Mouse (Mus musculus): ENCODE results near the gene Rpn2. TPM values are rescaled to one million over a fixed set of nuclear protein-coding genes. Genes with fewer than 3 reads are reported as not detected.

Rpn2 gene
- total RNA-seq (2021), result 100 to 1,000 TPM; 131 to 136 TPM

DNA sequence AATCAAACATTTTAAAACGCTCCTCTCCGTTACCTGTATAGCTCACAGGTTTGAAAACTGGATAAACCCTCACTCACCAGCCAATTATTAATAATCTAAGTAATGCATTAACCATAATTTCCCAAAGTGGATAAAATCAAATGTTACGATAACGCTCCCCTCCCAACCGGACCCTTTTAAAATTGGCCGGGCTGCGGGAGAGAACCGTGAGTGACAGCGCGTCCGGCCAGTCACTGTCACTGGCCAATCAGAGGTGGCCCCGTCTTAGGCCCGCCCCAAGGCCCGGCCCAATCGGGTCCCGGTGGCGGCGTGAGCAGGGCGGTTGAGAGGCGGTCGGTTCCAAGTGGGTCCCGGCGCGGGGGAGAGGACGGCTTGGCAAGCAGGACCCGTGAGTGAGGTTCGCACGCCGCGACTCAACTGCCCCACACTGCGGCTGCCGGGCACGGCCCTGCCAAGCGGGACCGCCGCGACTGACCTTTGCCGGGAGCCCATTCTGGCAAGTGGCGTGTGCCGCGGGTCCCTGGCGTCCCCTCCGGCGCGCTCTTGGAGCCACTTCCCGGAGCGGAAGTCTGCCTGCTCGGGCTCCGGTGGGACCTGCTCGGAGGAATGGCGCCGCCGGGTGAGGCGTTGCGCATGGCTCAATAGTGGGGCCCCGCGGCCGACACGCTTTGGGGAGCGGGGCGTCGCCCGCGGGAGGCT is at the start of gene Rpn2:
Gene Rpn2 (plus strand): TSS at position 301 of the 699 bp plus-strand sequence.
- DNase-seq, result peak; percentile 97

DNA sequence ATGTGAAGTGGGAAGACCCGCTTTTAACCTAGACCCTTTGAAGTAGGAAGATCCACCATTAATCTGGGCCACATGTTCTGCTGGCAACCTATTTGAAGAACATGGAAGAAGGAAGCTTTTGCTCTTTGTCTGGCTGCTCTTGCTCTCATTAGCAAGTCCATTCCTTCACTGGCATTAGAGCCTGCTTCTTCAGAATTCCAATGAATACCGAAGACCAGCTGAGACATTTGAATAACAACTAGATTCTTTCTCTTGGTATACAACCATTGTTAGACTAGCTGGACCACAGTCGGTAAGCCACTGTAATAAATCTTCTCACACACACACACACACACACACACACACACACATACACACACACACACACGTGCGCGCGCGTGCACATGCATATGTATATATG is 42.9 kb upstream of the Rpn2 start:
- DNase-seq, result no peak

DNA sequence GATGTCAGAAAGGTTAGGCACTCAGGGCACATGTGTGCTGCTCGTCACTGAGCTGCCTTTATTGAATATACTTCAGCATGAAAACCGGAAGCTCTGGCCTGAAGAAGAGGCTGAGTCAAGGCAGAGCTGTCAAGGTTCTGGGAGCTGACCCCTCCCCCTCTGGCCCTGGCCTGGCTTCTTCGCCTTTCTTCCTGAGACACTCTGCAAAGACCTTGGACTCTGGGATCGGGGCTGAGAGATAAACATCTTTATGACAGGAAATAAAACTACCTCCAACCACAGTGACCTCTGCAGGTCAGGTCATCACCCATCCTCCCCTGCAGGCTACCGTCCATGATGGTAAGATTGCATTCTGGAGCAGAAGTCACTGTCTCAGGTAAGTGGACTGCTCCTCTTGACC is 33.8 kb upstream of the Rpn2 start:
- no peak for DNase-seq

DNA sequence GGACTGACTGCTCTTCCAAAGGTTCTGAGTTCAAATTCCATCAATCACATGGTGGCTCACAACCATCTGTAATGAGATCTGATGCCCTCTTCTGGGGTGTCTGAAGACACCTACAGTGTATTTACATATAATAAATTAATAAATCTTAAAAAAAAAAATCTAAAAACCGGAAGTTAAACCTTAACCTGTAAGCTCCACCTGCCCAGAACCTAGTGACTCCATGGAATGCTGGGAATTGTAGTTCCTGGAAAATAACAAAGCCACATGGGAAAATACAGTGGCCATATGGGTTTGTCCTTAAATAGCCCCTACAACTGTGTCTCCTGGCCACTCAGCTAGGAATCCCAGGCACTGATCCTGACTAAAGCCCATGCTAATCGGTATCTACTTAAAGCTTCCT is 33.2 kb upstream of the Rpn2 start:
- DNase-seq, result no peak

DNA sequence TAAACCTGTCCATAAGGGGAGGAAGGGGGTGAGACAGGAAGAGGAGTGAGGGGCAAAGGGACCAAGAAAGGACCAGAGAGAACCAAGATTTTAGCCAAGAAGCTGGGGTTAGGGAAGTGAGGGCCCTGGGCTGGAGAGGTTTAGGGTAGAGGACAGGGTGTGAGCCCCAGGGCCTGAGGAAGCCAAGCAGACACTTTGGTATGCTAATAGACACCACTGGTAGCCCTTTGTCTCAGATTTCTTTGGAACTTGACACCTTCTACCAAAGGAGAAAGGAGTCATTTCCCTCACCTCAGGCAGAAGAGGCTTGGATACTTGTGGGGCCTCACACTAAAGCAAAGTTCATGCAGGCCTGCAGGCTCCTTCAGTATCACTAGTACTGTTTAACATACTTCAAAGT is 30.7 kb upstream of the Rpn2 start:
- DNase-seq, result no peak

DNA sequence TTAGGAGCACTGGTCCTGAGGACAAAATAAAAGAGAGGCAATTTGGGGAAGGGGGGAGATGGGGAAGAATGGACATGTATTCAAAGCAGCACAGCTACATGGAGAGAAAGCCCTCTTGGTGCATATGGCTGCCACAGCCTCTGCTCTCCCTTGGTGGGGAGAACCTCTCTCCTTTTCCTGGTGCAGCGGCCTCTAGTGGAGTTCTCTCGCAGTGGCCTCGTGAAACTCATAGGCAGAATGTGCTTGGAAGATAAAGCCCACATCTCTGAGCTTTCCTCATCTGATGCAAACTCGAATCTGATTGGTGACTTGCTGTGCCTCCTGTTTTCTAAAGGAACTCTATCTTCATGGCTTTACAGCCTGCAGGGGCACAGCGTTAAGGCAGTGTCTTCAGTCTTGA is 19.1 kb upstream of the Rpn2 start:
- DNase-seq, result peak; percentile 54 to 57

DNA sequence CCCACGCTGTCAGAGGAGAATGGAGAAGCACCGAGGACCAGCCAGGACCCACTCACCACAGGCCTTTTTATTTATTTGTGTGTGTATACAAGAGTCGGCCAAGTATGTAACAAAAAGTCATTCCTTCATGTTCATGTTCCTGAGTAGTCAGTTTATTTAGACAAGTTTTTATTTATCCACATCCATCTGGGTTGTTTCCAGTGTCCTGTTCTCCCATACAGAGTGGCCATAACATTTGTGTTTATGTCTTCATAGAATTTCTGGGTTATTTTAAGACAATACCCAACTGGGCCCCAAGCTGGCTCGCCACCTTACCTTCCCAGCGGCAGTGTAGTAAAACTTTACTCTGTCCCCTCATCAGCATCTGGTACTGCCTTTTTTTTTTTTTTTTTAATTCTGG is 16.9 kb upstream of the Rpn2 start:
- DNase-seq, result no peak

DNA sequence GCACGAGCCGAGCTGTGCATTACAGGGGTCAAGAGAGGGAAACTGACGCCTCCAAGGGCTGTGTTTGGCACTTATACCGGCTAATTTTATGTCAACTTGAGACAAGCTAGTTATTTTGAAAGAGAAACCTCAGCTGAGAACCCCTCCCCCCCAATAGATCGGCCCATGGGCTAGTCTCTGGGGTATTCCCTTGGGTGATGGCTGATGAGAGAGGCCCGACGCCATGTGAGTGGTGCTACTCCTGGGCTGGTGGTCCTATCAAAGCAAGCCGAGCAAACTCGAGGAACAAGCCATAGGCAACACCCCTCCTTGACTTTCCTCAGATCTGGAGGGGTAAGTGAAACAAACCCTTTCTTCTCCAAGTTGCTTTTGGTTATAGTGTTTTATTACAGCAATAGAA is 16.3 kb upstream of the Rpn2 start:
- no peak for DNase-seq

DNA sequence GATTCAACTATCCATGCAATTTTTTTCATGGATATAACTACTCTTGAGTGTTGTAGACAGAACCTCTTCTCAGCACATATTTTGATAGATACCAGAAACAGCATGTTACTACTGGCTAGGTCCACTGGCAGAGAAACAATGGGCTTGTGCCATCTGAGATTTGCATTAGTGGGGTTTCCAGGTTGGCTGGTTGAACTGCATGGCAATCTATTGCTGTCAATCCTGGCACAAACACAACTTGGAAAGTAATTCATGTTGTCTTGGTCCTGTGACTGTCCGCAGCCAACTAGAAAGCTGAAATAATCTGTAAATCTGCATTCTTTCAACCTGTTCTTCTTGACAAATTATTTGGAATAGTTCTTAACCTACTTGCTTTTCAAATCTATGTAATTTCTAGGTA is 15.7 kb upstream of the Rpn2 start:
- DNase-seq, result no peak

DNA sequence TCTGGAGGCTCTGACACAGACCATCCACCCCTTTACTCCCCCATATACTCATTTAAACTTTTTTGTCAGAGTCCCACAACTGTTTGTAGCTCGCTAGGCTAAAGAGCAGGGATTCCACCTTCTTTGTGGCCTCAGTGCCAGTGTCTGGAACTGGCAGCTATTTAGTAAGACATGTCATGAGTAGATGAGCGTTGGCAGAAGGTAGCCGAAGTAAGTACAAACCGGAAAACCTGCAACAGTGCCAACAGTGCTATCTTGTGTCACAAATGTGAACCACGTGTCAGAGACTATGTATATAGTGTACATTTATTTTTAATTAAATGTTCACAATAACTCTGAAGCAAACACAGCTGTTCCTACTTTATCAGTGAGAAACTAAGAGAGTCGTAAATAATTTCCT is 15.0 kb upstream of the Rpn2 start:
- no peak for DNase-seq

DNA sequence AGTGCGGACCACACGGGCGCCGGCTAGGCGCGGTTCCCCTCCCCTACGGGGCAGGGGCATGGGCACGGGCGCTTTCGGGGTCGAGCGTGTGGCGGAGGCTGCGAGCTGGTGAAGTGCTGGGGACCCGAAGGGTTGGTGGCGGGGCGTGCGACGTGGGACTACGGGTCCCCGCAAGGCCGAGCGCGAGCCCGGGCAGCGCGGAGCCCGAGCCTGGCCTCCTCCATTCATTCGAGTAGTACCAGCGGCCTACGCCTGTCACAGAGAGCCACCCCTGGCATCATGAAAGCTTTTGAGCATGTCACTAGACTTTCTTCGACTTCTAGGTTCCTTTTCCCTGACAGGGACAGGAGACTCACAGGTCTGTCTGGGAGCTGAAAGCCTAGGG is 591 bp downstream of the Rpn2 start, which contains the start of gene Mroh8:
Gene Mroh8 (minus strand): TSS at position 134 of the 385 bp plus-strand sequence.
- no peak for DNase-seq

DNA sequence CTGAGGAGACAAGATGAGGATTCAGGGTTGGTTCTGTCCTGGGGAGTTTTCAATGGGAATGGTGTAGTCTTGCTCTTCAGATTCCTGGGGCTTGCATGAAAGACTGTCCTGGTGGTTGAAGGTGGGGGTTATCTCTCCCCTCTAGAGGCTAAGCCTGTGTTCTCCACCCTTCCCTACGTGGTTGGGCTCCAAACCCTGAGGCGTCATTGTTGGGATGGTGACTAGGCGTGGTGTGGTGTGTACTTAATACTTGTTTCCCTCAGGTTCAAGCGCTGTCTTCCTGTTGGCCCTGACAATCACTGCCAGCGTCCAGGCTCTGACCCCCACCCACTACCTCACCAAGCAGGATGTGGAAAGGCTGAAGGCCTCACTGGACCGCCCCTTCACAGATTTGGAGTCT is 4.5 kb downstream of the Rpn2 start:
- no peak for DNase-seq

DNA sequence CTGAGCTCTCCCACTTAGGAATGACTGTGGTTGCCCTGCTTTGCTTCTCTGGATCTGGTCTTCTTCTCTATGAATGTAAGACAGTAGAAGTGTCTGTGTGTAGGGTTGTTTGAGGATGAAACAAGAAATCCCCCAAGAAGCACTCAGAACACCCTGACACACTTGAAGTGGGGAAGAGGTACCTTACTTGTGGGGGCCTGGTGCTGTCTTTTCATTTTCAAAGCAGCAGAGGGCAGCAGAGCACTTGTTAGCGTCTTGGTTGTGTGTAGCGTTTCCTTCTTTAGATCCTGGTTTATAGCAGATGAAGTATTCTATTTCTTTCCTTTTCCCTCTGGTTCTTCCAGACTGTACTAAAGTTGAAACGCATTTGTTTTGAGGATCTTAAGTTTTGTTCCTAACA is 8.7 kb downstream of the Rpn2 start:
- DNase-seq, result peak; percentile 19 to 41

DNA sequence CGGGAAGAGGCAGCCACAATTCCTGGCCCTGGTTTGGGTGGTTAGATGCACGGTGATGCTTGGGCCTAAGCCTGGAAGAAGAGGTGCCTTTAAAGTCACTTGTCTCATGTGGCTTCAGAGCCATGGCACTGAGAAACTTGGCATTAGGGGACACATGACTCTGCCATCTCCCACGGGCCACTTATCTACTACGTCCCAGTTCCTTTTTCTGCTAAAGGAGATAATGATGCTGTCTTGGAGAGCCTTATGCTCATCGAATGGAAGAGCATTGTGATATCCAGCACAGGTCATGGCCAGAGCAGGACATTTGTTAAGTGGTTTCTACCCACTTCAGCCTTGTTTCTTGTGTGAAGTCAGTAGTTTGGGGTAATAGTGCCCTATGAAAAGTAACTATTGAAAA is 10.2 kb downstream of the Rpn2 start:
- DNase-seq, result no peak

DNA sequence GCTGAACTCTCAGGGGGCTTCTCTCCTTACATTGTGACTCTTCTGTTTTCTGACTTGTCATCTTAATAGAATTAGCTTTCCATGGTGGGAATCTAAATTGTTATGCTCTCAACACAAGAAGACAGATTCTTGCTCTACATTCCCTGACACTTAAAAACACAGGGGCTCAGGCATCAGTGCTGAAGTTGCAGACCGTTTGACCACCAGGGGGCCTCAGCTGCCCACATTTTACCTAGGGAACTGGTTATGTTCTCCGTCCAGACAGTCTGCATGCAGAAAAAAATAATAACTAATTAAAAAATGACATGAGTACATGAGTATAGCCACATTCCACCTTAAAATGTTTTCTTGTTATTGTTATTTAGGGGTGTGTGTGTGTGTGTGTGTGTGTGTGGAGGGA is 13.3 kb downstream of the Rpn2 start:
- peak; percentile 70 to 73 for DNase-seq

DNA sequence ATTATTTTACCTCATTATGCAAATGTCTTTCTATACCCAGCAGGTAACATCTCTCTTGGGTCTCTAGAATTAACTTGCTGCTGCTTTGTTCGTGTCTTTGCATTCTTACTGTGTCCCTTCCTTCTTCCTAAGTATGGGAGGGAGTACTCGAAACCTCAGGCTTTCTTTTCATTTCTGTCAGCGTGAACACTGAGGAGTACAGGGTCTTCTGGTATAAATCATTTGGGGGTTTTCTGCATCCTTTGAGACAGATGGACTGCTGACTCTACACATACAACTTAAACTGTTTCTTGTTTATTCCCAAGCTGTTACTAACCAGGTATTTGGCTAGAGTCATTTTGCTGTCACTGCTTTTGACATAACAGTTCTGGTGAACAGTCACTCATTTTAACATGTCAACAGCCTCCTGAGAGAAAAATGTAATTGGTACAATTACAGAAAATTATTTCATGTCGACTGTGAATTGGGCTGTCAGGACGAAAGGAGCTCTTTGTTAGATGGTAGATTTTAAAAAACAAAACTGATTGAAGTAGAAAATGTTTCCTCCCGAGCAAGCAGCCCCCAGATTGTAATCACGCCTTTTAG is 17.4 kb downstream of the Rpn2 start:
- DNase-seq, result no peak

DNA sequence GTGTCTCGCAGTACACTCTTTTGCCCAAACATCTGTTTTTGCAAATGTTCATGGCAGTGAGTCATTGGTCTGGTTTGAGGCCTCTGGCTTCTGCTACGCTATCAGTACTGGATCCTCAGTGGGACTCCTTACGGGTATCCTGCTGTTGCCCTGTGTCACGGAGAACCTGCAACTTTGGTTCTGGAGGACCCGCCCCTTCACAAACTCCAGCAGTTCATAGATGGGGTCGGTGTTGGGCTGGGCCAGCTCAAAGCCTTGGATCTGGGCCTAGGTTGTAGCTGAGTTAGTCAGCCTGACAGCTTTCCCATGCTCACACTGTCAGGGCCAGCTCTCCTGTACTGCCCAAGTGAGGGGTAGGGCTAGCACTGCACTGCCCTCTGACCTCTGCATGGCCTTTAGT is 21.2 kb downstream of the Rpn2 start:
- no peak for DNase-seq

DNA sequence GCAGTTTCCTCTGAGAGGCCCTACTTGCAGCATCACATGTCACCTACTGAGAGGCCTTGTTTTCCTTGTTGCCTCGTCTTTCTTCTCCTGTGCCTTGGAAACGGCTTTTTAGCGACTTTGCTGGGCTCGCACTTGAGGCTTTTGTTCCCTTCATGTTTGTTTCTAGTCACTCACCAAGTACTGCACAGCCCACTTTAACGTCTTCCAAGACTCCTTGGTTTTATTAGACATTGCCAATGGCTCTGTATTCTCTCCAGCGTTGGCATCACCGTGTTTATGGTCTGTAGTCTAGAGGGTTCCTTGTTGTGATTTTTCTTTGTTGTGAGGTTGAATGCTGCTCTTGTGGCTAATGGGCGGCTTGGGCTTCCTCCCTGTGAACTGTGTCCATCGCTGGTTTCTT is 24.3 kb downstream of the Rpn2 start:
- no peak for DNase-seq

DNA sequence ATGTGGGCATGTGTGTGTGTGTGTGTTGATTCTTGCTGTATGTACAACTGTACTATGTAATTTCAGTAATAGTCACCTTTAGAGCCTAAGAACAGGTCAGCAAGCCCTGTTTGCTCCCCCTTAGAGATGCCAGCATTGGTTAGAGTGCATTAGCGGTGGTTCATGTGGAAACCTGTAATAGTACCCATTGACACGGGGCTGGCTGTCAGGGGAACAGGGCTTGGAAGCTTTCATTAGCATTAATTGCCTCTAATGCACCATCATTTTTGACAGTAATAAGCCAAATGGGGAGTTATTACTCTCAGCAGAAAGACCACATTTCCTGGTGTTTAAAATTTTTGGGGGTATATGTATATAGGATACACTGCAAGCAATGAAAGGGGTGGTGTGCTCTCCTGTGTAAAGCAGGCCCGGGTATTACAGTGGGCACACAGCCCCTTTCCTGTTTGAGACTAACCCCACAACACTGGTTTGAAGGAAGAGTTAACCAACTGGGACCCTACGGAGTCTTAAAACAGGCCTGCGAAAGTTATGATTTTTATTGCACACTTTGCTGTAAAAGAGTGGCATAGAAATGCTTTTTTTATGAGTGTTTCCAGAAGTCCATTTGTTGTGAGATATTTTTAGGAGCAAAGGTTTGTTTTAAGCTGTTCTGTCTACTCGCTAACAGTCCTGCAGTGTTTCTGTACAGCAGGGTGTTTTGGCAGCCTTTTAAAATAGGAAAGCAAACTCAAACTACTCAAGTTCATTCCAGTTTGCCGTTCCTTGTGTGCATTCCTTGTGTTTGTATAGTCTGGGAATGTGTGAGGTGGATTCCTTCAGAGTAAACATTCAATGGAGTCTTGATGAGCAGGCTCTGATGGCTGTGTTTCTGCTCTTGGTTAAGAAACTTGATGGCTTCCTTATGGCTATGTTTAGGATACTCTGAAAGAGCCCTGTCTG is 27.5 kb downstream of the Rpn2 start:
- no peak for DNase-seq

DNA sequence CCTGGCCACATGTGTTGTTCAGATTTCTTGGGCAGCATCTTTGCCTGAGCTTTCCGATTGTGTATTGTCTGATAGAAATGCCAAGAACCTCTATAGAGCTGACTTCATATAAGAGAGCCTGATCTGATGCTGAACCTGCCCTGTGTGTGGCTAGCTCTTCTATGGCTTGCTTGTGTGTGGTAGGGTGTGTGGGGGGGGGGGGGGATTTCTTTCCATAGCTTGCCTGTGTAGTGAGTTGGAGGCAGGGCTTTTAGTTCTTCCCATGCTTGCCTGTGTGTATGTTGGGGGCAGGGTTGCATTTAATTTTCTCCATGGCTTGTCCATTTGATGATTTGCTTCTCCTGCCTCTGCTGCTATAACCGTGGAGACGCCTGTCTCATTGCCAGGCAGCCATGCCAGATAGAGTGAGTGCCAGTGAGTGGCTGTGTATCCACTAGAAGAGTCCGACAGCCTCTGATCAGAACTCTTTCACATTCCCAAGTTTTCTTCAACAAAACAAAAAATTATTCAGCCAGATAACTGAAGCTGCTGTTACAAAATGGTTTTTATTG is 29.0 kb downstream of the Rpn2 start:
- DNase-seq, result peak in 1 of 2 experiments; percentile 30

DNA sequence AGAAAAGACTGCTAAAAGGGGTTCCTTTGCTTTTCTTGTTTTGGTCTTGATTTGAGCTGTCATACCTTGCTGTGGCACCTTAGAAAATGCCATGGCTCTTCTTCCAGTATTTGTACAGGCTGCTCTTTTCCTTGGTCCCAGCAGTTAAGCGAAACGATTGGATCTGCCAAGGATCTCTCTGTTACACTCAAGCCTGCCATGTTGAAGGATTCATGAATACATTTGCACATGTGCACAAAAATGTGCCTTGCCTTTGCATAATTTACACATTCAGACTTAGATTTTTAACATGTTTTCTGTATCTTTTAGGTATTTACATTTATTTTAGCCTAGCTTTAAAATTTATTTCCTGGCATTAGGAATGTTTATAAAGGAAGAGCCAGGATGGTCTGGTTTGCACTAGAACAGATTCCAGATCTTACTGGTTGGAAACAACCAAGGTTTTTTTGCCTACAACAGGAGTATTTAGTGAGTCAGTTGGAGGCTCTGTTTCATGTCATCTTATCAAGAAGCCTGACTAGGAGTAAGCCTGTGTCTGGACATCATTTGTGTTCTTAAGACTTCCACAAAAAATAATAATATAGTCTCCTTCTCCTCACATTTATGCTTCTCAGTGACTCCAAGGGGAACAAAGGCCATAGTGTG is 29.6 kb downstream of the Rpn2 start:
- no peak for DNase-seq

DNA sequence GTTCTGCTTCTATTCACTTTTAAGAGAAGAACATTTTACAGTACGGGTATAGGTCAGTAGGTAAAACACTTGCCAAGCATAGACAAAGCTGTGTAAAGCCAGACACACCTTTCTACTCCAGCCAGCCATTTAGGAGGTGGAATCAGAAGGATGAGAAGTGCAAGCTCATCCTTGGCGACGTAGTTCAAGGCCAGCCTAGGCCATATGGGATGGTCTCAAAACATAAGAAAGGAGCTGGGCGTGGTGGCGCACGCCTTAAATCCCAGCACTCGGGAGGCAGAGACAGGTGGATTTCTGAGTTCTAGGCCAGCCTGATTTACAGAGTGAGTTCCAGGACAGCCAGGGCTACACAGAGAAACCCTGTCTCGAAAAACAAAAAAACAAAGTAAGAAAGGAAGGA is 30.8 kb downstream of the Rpn2 start:
- DNase-seq, result no peak
